8 mouse cellular contexts compared by ENCODE assay signal in genomic region chr10:126869372-126870318, GRCm38 (mm10). TPM values are rescaled to one million over a fixed set of nuclear protein-coding genes. Genes with fewer than 3 reads are reported as not detected.
DNase-seq lines count a peak whose midpoint lies in the region; ATAC-seq and TF ChIP-seq lines count a peak whose summit lies in the region.

No protein-coding gene starts in this region.

- 28% methylated on average over 23 of the region's 23 CpGs for WGBS in heart, embryonic 10.5 days
- 27% methylated on average over 23 of the region's 23 CpGs for WGBS in limb, embryonic 11.5 days
- WGBS in midbrain, embryonic 13.5 days, result 24% methylated on average over 23 of the region's 23 CpGs
- 22% methylated on average over 23 of the region's 23 CpGs for WGBS in small intestine, adult 2 months

- H3K27me3 ChIP-seq in heart, embryonic 10.5 days (ENCODE audit: insufficient read depth, poor library complexity, severe bottlenecking), result no peaks in the 10 kb centered on the region
- no peaks in the 10 kb centered on the region for H3K27me3 ChIP-seq in limb, embryonic 11.5 days (ENCODE audit: control insufficient read depth, insufficient read depth, low read length)
- H3K27me3 ChIP-seq in midbrain, embryonic 13.5 days, result no peaks in the 10 kb centered on the region
- H3K27me3 ChIP-seq in small intestine, adult 2 months (ENCODE audit: control insufficient read depth, insufficient read depth, low read length), result no peaks in the 10 kb centered on the region; the same call in 1 of the 2 replicates

- peak; percentile 76 for TF ChIP-seq CTCF in small intestine, adult 2 months (IDR thresholded peaks at IDR 0.05; ENCODE audit: extremely low read depth, insufficient read length, insufficient replicate concordance, low read depth, low read length)

- no peaks in the 10 kb centered on the region for H3K9me3 ChIP-seq in heart, embryonic 10.5 days
- H3K9me3 ChIP-seq in limb, embryonic 11.5 days (ENCODE audit: control insufficient read depth, low read length), result no peaks in the 10 kb centered on the region
- no peaks in the 10 kb centered on the region for H3K9me3 ChIP-seq in midbrain, embryonic 13.5 days

- no peak overlapping the region for H3K9ac ChIP-seq in limb, embryonic 11.5 days (ENCODE audit: low read length)
- no peak overlapping the region for H3K9ac ChIP-seq in midbrain, embryonic 13.5 days (replicated peaks)

- peak; percentile 94 for DNase-seq in heart, adult 11 months
- no peak for DNase-seq in heart, embryonic 10.5 days (ENCODE audit: low spot score)
- peak; percentile 52 for DNase-seq in embryo, embryonic 11.5 days (ENCODE audit: low read depth, low spot score)
- DNase-seq in gastrocnemius, postnatal 4 days (ENCODE audit: low spot score in 2 of 2), result peak; percentile 48 to 71
- DNase-seq in kidney, adult 11 months, result peak; percentile 34
- peak; percentile 85 for DNase-seq in limb, embryonic 11.5 days (ENCODE audit: low spot score)

- H3K4me1 ChIP-seq in heart, embryonic 10.5 days, result no peaks in the 10 kb centered on the region
- H3K4me1 ChIP-seq in limb, embryonic 11.5 days (ENCODE audit: control insufficient read depth, insufficient read depth, low read length), result no peaks in the 10 kb centered on the region
- H3K4me1 ChIP-seq in midbrain, embryonic 13.5 days (replicated peaks), result no peaks in the 10 kb centered on the region
- no peaks in the 10 kb centered on the region for H3K4me1 ChIP-seq in small intestine, adult 2 months (ENCODE audit: control insufficient read depth, insufficient read depth, insufficient read length, low read length)

- no peak for TF ChIP-seq POLR2A in small intestine, adult 2 months (IDR thresholded peaks at IDR 0.05; ENCODE audit: low read depth, low read length)

- ATAC-seq in limb, embryonic 11.5 days (ENCODE audit: insufficient number of reproducible peaks, low FRiP score, low TSS enrichment, low read depth), result peak; percentile 73; the same call in 1 of the 2 replicates
- peak; percentile 76 for ATAC-seq in midbrain, embryonic 13.5 days

- no peak overlapping the region for H3K27ac ChIP-seq in heart, embryonic 10.5 days
- H3K27ac ChIP-seq in limb, embryonic 11.5 days (replicated peaks; ENCODE audit: low read depth, low read length), result no peak overlapping the region
- H3K27ac ChIP-seq in midbrain, embryonic 13.5 days, result no peak overlapping the region
- H3K27ac ChIP-seq in small intestine, adult 2 months (ENCODE audit: insufficient read depth, low read depth, low read length), result no peak overlapping the region

- no peak overlapping the region; the same call in 1 of the 2 replicates for H3K4me2 ChIP-seq in limb, embryonic 11.5 days (ENCODE audit: low read depth, severe bottlenecking)
- peak overlapping the region; percentile 45 for H3K4me2 ChIP-seq in midbrain, embryonic 13.5 days (replicated peaks)

- H3K36me3 ChIP-seq in heart, embryonic 10.5 days, result no peaks in the 10 kb centered on the region
- H3K36me3 ChIP-seq in limb, embryonic 11.5 days (ENCODE audit: control insufficient read depth, insufficient read depth, low read length), result no peaks in the 10 kb centered on the region
- no peaks in the 10 kb centered on the region for H3K36me3 ChIP-seq in midbrain, embryonic 13.5 days
- H3K36me3 ChIP-seq in small intestine, adult 2 months (ENCODE audit: control insufficient read depth, insufficient read depth, low read length), result no peaks in the 10 kb centered on the region

- H3K4me3 ChIP-seq in heart, embryonic 10.5 days, result no peak overlapping the region
- H3K4me3 ChIP-seq in limb, embryonic 11.5 days (ENCODE audit: low read depth, low read length), result no peak overlapping the region
- 0 out of 2 replicates have a peak overlapping the region, but pooled peaks have one; percentile 13 for H3K4me3 ChIP-seq in midbrain, embryonic 13.5 days (replicated peaks)
- H3K4me3 ChIP-seq in small intestine, adult 2 months (ENCODE audit: low read depth, low read length), result no peak overlapping the region

RNA-seq across cellular contexts. Expression of gene Atp23, which starts 31.5 kb away (rescaled TPM):
- 10.8 and 15.4 TPM in 2 replicates for polyA plus RNA-seq in heart, embryonic 10.5 days (2016; fragmentation: Nextera tagmentation; extraction: Ambion mirVana)
- total RNA-seq in gastrocnemius, postnatal 4 days (2021), result 1 to 10 TPM; 4.3 to 5.4 TPM
- polyA plus RNA-seq in limb, embryonic 11.5 days (2014; fragmentation: Nextera tagmentation; extraction: Ambion mirVana), result 20.8 and 21.9 TPM in 2 replicates
- polyA plus RNA-seq in midbrain, embryonic 13.5 days (2015; fragmentation: Nextera tagmentation; extraction: Ambion mirVana), result 9.1 and 9.2 TPM in 2 replicates
- 3.6 and 6.3 TPM in 2 replicates for polyA plus RNA-seq in small intestine, adult 2 months (2012; rRNA removed)
